Mouse (Mus musculus) limb, embryonic 15.5 days (tissue): Measurements from ENCODE around the gene Cst3. TPM values are rescaled to one million over a fixed set of nuclear protein-coding genes. Genes with fewer than 3 reads are reported as not detected.

Experiments used
- ATAC-seq: fragments of 200-750 bp; cut with Nextera tagmentation; 2 replicates; pipeline ENCODE4 v1.8.0; 2017; ENCODE audit warnings: low read depth, moderate TSS enrichment; ENCODE audit not compliant: insufficient number of reproducible peaks, low FRiP score, low TSS enrichment
- H3K27ac ChIP-seq: fragments of 300-500 bp; sonication (generic); 2 replicates; pipeline ENCODE4 v1.5.1; 2015; ENCODE audit warnings: moderate library complexity, mild to moderate bottlenecking, inconsistent platforms
- H3K27me3 ChIP-seq: fragments of 300-500 bp; sonication (generic); 2 replicates; pipeline ENCODE4 v1.6.1; 2015; ENCODE audit warnings: inconsistent platforms
- H3K36me3 ChIP-seq: fragments of 300-500 bp; sonication (generic); 2 replicates; pipeline ENCODE4 v1.6.1; 2015; ENCODE audit warnings: inconsistent platforms
- H3K4me1 ChIP-seq: fragments of 300-500 bp; sonication (generic); 2 replicates; pipeline ENCODE4 v1.6.1; 2015; ENCODE audit warnings: inconsistent platforms
- H3K4me2 ChIP-seq: fragments of 300-500 bp; sonication (generic); 2 replicates; pipeline ENCODE4 v1.6.1; 2015; ENCODE audit warnings: mild to moderate bottlenecking, inconsistent platforms
- H3K4me3 ChIP-seq: fragments of 300-500 bp; sonication (generic); 2 replicates; pipeline ENCODE4 v1.5.1; 2015; ENCODE audit warnings: mild to moderate bottlenecking, inconsistent platforms
- H3K9ac ChIP-seq: fragments of 300-500 bp; sonication (generic); 2 replicates; pipeline ENCODE4 v1.6.1; 2015; ENCODE audit warnings: inconsistent platforms
- H3K9me3 ChIP-seq: fragments of 300-500 bp; sonication (generic); 2 replicates; pipeline ENCODE4 v1.6.1; 2016; ENCODE audit warnings: inconsistent platforms
- WGBS: fragments of 180-500 bp; shearing (Covaris S2); methylation state at CpG from one replicate; pipeline ENCODE4 v1.1.7; 2015; 5-methylcytosine and 5-hydroxymethylcytosine counted together
- polyA plus RNA-seq: library from polyadenylated mRNA; unstranded; fragments of >200 nt; fragmentation: Nextera tagmentation; extraction: Ambion mirVana; gene quantifications from 2 replicates; pipeline ENCODE4 v1.2.1, GENCODE M21; 2015

Cst3 gene
- 548 and 588 TPM in 2 replicates for polyA plus RNA-seq

DNA sequence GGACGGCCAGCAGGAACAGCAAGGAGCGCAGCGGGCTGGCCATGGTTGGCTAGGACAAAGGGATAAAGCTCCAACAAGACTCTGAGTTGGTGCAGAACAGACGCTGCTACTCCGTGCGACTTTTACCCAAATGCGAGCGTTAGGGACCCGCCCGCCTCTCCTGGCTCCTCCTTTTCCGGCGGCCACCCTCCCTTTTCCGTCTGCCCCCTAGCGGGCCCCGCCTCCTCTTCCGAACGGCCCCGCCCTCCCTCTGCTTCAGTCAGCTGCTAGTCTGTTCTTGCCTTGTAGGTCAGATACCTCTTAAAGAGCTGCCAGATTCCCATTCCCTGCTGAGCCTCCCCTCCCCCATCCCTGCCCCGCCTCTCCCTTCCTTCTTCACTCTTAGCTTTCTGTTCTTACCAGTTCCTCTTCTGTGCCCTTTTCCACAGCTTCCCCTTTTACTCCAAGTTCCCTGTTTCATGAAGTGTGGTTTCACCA, at the start of gene Cst3:
TSS of gene Cst3 (minus strand) at position 358 of the 477 bp plus-strand sequence.
- Histone ChIP-seq H3K4me2 (peak within 1 kb of the TSS; percentile 68), H3K27me3 (no peaks in the 10 kb centered on the region), H3K9me3 (no peaks in the 10 kb centered on the region), H3K4me3 (peak within 1 kb of the TSS; percentile 86), H3K36me3 (peaks cover 19% of the 10 kb centered on the region), H3K27ac (peak within 1 kb of the TSS; percentile 96), H3K9ac (peak within 1 kb of the TSS; percentile 85), H3K4me1 (peaks cover 41% of the 10 kb centered on the region)
- peak; percentile 88 for ATAC-seq
- WGBS, result 1% methylated on average over 19 of the region's 19 CpGs

DNA sequence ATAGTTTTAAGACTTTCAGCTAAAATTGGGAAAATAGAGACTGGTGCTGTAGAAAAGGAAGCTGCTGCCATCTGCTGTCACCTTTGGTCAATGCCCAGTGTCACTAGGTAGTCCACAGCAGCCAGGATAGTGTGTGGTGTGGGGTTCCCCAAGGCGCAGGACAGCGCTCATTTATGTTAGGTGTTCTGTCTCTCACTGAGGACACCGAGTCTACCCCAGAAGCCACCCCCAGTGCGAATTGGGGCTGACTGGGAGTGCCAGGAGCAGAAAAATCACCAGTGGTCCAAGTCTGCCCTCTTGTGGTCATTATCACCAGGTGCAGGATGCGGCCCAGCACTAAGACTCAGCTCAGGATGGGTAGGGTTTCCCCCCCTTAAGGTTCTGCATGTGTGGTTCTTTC, 26.8 kb upstream of the Cst3 start:
- no peak overlapping the region for H3K9ac ChIP-seq
- H3K4me3 ChIP-seq, result no peak overlapping the region
- H3K4me2 ChIP-seq, result no peak overlapping the region
- no peaks in the 10 kb centered on the region for H3K4me1 ChIP-seq
- H3K27me3 ChIP-seq, result no peaks in the 10 kb centered on the region
- no peaks in the 10 kb centered on the region for H3K9me3 ChIP-seq
- no peaks in the 10 kb centered on the region for H3K36me3 ChIP-seq
- 9% methylated on average over 5 of the region's 5 CpGs for WGBS
- ATAC-seq, result no peak
- no peak overlapping the region for H3K27ac ChIP-seq

DNA sequence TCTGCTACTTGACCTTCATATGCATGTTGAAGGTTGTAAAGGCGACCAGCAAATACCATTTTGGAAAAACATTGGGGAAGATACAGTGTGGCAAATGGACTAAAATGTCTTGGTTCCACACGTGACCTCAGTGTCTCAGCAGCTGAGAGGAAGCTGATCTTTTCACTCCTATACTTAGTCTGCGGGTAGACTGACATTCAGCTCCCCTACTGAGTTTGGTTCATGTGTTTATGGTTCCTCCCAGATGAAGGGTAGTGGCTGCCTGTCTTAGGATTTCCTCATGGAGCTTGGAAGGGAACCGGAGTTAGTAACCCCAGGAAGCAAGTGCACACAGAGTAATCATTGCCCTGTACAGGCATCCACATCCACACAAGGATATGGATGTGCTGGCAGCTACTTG, 24.8 kb upstream of the Cst3 start:
- whole genome bisulfite sequencing, result 55% methylated on average over 4 of the region's 4 CpGs
- no peaks in the 10 kb centered on the region for H3K9me3 ChIP-seq

DNA sequence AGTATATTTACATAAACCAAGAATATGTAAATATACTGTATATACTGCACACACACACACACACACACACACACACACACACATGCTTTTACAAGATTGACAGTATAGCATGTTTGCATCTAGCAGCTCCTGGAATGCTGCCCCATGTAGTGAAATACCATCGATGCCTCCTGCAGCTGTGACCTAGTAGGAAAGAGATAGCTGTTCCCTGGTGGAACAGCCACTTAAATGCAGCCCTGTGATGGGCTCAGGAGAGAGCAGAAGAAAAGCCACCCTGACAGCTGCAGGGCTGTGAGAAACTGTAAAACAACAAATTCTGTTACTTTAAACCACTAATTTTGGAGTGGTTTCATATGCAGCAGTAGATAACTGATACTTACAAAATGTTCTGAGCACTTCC, 20.7 kb upstream of the Cst3 start:
- WGBS, result 83% methylated on average over 1 of the region's 1 CpGs
- H3K4me1 ChIP-seq, result no peaks in the 10 kb centered on the region
- H3K27me3 ChIP-seq, result no peaks in the 10 kb centered on the region
- no peaks in the 10 kb centered on the region for H3K9me3 ChIP-seq
- ATAC-seq, result peak; percentile 65; the same call in 1 of the 2 replicates
- H3K4me3 ChIP-seq, result no peak overlapping the region
- no peaks in the 10 kb centered on the region for H3K36me3 ChIP-seq
- H3K4me2 ChIP-seq, result no peak overlapping the region
- no peak overlapping the region for H3K27ac ChIP-seq
- no peak overlapping the region for H3K9ac ChIP-seq

More for the DNA sequence above, 24.8 kb upstream of the Cst3 start:
- Histone ChIP-seq H3K4me3 (no peak overlapping the region), H3K27me3 (no peaks in the 10 kb centered on the region), H3K27ac (no peak overlapping the region), H3K4me2 (no peak overlapping the region), H3K36me3 (no peaks in the 10 kb centered on the region), H3K9ac (no peak overlapping the region), H3K4me1 (no peaks in the 10 kb centered on the region)
- ATAC-seq, result no peak

DNA sequence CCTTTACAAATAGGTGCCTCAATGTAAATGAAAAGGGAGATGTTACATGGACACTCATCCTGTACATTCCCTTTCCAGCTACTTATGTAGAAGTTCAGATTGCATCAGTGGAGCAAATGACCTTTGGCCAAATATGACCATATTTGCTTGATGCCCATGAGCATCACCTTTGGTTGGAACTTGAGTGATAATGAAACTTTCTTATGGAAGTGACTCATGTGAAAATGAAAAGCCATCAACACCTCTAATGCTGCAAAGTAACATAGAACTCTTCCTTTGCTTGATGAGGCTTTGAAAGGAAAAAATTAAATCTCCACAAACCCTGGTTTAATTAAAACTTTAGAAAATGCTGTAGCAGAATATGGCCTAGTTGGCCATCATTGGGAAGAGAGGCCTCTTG, 17.6 kb upstream of the Cst3 start:
- Histone ChIP-seq H3K9me3 (no peaks in the 10 kb centered on the region), H3K36me3 (no peaks in the 10 kb centered on the region), H3K9ac (no peak overlapping the region), H3K4me3 (no peak overlapping the region), H3K4me1 (no peaks in the 10 kb centered on the region), H3K27ac (no peak overlapping the region), H3K4me2 (no peak overlapping the region), H3K27me3 (no peaks in the 10 kb centered on the region)
- no peak for ATAC-seq

DNA sequence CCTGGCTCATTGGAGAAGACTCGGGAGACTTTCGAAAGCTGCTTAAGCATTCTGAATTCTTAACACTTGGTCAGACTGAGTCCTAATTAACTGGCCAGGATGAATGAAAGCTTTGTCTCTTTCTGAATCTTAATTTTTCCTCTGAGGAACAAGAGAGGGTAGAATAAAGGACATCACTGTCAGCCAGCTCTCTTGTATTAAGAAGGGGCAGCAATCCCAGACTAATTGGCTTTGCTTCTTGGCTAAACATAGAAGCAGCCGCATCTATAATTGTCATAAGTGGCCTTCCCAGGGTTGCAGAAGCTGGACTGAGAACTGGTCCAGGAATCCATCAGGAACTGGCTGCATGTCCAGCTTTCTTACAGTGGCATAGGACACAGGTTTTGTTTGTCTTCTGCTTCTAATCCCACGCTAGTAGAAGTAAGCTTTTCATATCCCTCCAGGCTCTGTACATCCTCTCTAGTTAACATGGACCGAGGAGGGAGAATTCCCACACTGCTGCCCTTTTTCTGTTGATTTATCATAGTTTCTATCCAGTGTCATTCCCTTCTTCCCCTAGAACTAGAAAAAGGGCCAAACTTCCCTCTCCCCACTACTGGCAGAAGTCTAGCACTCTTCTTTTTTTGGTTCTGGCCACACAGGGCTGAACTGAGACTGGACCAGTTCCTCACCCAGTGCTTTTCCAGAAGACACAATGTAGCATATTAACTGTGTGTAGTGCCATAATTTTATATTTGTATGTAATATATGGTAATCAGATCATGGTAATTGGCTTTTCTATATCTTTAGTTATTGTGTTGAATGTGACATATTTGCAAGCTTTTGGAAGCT, 14.7 kb upstream of the Cst3 start:
- Histone ChIP-seq H3K27me3 (no peaks in the 10 kb centered on the region), H3K9me3 (no peaks in the 10 kb centered on the region), H3K4me2 (no peak overlapping the region), H3K4me3 (no peak overlapping the region), H3K9ac (no peak overlapping the region), H3K36me3 (no peaks in the 10 kb centered on the region), H3K27ac (no peak overlapping the region), H3K4me1 (no peaks in the 10 kb centered on the region)
- WGBS, result 74% methylated on average over 5 of the region's 5 CpGs
- ATAC-seq, result no peak

DNA sequence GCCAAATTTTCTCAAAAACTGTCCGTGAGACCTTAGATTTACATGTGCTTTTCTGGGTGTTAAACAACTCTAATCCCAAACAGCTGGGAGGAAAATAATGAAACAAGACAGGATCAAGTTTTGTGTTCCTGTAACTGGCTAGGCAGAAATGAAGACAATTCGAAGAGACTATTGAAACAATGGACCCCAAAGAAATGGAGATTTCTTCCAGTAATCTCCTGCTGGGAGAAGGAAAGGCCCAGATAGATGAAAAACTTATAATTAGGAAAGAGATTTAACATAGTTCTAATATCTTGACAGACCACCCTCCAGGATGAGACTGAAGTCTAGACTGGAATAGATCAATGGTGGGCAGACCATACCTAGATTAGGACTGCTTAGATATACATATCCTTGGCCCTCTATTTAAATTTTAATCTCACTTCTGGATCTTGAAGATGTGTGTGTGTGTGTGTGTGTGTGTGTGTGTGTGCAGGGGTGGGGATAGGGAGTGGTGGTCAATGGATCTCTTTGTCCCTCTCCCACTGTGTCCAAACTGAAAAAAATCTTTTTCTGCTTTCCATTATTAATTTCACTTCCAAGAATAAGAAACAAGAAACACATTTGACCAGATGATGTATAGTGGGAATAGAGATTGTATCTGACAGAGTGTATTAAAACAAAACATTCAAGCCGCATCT, 14.0 kb upstream of the Cst3 start:
- Histone ChIP-seq H3K9me3 (no peaks in the 10 kb centered on the region), H3K27me3 (no peaks in the 10 kb centered on the region), H3K36me3 (no peaks in the 10 kb centered on the region), H3K4me2 (no peak overlapping the region), H3K9ac (no peak overlapping the region), H3K4me1 (no peaks in the 10 kb centered on the region), H3K27ac (no peak overlapping the region), H3K4me3 (no peak overlapping the region)
- 67% methylated on average over 3 of the region's 3 CpGs for WGBS
- ATAC-seq, result no peak

DNA sequence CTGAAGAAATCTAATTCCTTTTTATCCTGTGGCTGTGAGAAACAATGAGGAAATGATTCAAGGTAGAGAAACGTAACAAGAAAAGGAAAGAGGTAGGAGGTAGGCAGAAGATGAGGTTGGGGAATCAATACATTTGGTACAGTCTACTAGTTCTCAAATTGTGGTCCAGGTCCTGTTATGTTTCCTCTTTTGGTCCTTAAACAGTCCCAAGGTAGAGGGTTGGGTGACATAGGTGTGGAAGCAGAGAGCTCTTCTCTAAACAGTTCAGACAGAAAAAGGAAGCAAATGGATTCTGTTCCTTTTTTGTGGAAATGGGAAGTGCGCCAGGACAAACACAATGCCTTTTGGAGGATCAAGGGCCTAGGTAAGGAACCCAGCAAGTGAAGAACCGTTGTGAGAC, 13.4 kb upstream of the Cst3 start:
- Histone ChIP-seq H3K9me3 (no peaks in the 10 kb centered on the region), H3K4me1 (no peaks in the 10 kb centered on the region), H3K27ac (no peak overlapping the region), H3K4me3 (no peak overlapping the region), H3K9ac (no peak overlapping the region), H3K4me2 (no peak overlapping the region), H3K36me3 (no peaks in the 10 kb centered on the region), H3K27me3 (no peaks in the 10 kb centered on the region)
- no peak for ATAC-seq
- WGBS, result 69% methylated on average over 3 of the region's 3 CpGs

DNA sequence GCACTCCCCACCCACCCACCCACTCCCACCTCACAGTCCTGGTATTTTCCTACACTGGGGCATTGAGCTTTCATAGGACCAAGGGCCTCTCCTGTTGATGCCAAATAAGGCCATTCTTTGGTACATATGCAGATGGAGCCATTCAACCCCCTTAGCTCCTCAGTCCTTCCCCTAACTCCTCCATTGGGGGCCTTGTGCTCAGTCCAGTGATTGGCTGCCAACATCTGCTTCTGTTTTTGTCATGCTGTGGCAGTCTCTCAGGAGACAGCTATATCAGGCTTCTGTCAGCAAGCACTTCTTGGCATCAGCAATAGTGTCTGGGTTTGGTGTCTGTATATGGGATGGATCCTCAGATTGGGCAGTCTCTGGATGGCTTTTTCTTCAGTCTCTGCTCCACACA, 9.2 kb upstream of the Cst3 start:
- no peak overlapping the region for H3K9ac ChIP-seq
- no peaks in the 10 kb centered on the region for H3K4me1 ChIP-seq
- no peak for ATAC-seq
- no peak overlapping the region for H3K27ac ChIP-seq
- no peaks in the 10 kb centered on the region for H3K27me3 ChIP-seq
- H3K4me2 ChIP-seq, result no peak overlapping the region
- H3K9me3 ChIP-seq, result no peaks in the 10 kb centered on the region
- H3K36me3 ChIP-seq, result no peaks in the 10 kb centered on the region
- H3K4me3 ChIP-seq, result no peak overlapping the region

DNA sequence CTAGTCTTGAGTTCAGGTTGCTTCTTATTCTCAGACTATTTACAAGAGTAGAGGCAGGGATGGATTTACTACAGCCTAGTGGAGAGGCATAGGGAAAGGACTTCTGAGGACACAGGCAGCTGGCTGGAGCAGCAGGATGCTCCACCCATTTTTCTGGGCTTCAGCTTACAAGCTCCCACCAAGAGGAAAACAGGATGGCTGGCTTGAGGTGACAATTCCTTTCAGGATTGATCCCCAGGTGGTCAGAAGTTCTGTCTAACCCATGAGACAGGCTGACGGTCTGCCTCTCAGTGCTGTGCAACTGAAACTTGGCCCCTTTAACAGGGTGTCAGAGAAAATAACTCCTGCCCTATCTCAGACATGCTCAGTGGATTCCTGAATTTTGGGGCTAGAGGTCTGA, 3.7 kb upstream of the Cst3 start:
- Histone ChIP-seq H3K27me3 (no peaks in the 10 kb centered on the region), H3K4me3 (no peak overlapping the region), H3K9ac (no peak overlapping the region), H3K27ac (no peak overlapping the region), H3K36me3 (no peaks in the 10 kb centered on the region), H3K9me3 (no peaks in the 10 kb centered on the region), H3K4me1 (peaks cover 22% of the 10 kb centered on the region), H3K4me2 (no peak overlapping the region)
- no peak for ATAC-seq
- 50% methylated on average over 1 of the region's 1 CpGs for WGBS

DNA sequence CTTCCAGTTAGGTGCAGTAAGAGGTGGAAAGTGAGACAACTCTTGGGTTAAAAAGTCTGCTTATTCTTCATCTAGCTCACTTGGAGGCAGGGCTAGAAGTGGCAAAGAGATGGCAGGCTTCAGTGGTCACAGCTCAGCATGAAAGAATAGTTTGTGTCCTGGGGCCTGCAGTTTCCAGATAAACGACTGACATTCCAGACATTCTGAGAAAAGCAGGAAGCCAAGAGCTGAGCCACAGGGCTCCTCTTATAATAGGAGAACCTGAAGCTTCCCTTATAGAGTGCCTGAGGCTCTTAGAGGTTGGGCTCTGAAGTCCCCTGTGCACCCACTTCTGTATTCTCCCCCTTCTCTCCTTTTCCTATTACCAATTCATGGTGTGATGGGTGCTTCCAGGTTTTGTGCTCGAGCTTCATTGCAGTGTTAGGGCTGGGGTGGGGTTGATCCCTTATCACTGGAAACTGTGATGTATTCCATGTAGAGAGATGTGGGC, 3.2 kb upstream of the Cst3 start:
- Histone ChIP-seq H3K4me3 (no peak overlapping the region), H3K9ac (no peak overlapping the region), H3K27ac (no peak overlapping the region), H3K4me1 (peaks cover 27% of the 10 kb centered on the region), H3K4me2 (no peak overlapping the region), H3K27me3 (no peaks in the 10 kb centered on the region), H3K9me3 (no peaks in the 10 kb centered on the region), H3K36me3 (no peaks in the 10 kb centered on the region)
- 10% methylated on average over 2 of the region's 2 CpGs for WGBS
- no peak for ATAC-seq

DNA sequence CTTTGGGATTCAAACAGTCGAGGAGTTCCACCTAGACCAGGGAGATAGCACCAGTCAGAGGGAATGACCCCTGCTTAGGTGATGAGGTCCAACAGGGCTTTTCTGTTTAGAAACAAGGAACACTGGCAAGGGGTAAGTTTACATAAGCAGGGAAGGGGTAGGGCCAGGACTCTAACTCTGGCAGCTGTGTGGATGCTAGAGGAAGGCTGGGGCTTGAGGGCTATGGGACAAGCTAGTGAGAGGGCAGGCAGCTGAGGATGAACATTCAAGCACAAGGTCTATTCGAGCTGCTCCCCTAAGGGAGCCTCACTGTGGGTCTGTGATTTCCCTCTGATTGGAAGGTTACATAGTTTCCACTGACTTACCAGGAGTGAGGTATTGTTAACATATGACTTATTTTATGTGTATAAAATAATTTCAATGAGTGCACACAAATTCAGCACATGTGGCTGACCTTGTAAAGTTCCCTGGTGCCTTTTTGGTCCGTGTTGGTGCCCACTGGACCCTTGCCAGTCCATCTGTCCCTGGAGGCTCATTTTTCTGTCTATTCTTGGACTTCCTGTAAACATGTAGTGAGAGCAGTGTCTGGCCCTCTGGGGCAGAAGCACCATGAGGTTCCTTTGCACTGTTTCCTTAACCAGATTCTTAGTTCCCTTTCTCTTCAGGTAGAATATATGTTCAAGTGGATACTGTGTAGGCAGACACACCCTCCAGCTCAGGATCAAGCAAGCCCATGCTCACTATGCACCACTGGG, 1.7 kb upstream of the Cst3 start:
- Histone ChIP-seq H3K27me3 (no peaks in the 10 kb centered on the region), H3K27ac (peak overlapping the region; percentile 27; the same call in 1 of the 2 replicates), H3K9ac (no peak overlapping the region), H3K9me3 (no peaks in the 10 kb centered on the region), H3K4me2 (no peak overlapping the region), H3K4me1 (peaks cover 41% of the 10 kb centered on the region), H3K36me3 (peaks cover 4% of the 10 kb centered on the region), H3K4me3 (no peak overlapping the region)
- 34% methylated on average over 3 of the region's 3 CpGs for WGBS
- no peak for ATAC-seq
